In genomic region chr1:155158141-155158969, GRCm38 (mm10) we compare ENCODE assay signal across 8 mouse cellular contexts. TPM values are rescaled to one million over a fixed set of nuclear protein-coding genes. Genes with fewer than 3 reads are reported as not detected.
DNase-seq lines count a peak whose midpoint lies in the region; ATAC-seq and TF ChIP-seq lines count a peak whose summit lies in the region.

Gene Stx6 (plus strand): TSS chr1:155158715.

- peak; percentile 97 for DNase-seq in c-Kit-positive CD71-positive TER-119-positive erythroid progenitor cells, embryonic 14.5 days (ENCODE audit: low spot score)
- peak; percentile 98 to 99 for DNase-seq in heart, postnatal 10 days
- DNase-seq in large intestine, adult 2 months (ENCODE audit: low read depth, low spot score), result peak; percentile 87
- DNase-seq in liver, postnatal 0 days, result peak; percentile 99
- peak; percentile 100 for DNase-seq in testis, postnatal 10 days (ENCODE audit: low spot score)

- peaks cover 26% of the 10 kb centered on the region for H3K4me1 ChIP-seq in E14TG2a.4 (replicated peaks; ENCODE audit: low read depth, low read length)
- H3K4me1 ChIP-seq in forebrain, embryonic 13.5 days, result peaks cover 20% of the 10 kb centered on the region
- peaks cover 4% of the 10 kb centered on the region for H3K4me1 ChIP-seq in liver, postnatal 0 days (ENCODE audit: insufficient read depth)
- H3K4me1 ChIP-seq in neural tube, embryonic 14.5 days (ENCODE audit: control insufficient read depth, insufficient read depth, low read length), result peaks cover 6% of the 10 kb centered on the region; the same call in 1 of the 2 replicates

- peaks cover 4% of the 10 kb centered on the region; the same call in 1 of the 2 replicates for H3K27me3 ChIP-seq in E14TG2a.4 (ENCODE audit: insufficient read depth, low read length)
- H3K27me3 ChIP-seq in forebrain, embryonic 13.5 days, result no peaks in the 10 kb centered on the region
- H3K27me3 ChIP-seq in liver, postnatal 0 days (ENCODE audit: insufficient read depth, low read length), result no peaks in the 10 kb centered on the region
- no peaks in the 10 kb centered on the region for H3K27me3 ChIP-seq in neural tube, embryonic 14.5 days (ENCODE audit: control insufficient read depth, insufficient read depth, low read length)

- WGBS in forebrain, embryonic 13.5 days, result 4% methylated on average over 27 of the region's 48 CpGs
- WGBS in large intestine, adult 2 months, result under 1% methylated on average over 48 of the region's 48 CpGs
- 4% methylated on average over 47 of the region's 48 CpGs for WGBS in liver, postnatal 0 days (ENCODE audit: insufficient replicate concordance)
- WGBS in neural tube, embryonic 14.5 days, result 2% methylated on average over 47 of the region's 48 CpGs

- no peaks in the 10 kb centered on the region for H3K9me3 ChIP-seq in E14TG2a.4 (ENCODE audit: low read length)
- H3K9me3 ChIP-seq in forebrain, embryonic 13.5 days (replicated peaks), result no peaks in the 10 kb centered on the region
- no peaks in the 10 kb centered on the region for H3K9me3 ChIP-seq in liver, postnatal 0 days (ENCODE audit: low read length)
- no peaks in the 10 kb centered on the region for H3K9me3 ChIP-seq in neural tube, embryonic 14.5 days (ENCODE audit: control insufficient read depth, low read length)

- peak within 1 kb of the TSS; percentile 92 for H3K9ac ChIP-seq in forebrain, embryonic 13.5 days
- H3K9ac ChIP-seq in liver, postnatal 0 days (replicated peaks), result peak within 1 kb of the TSS; percentile 94
- H3K9ac ChIP-seq in neural tube, embryonic 14.5 days (replicated peaks; ENCODE audit: low read depth, low read length), result peak within 1 kb of the TSS; percentile 79

- H3K36me3 ChIP-seq in E14TG2a.4 (ENCODE audit: insufficient read depth, low read length), result no peaks in the 10 kb centered on the region
- no peaks in the 10 kb centered on the region for H3K36me3 ChIP-seq in forebrain, embryonic 13.5 days (ENCODE audit: poor library complexity, severe bottlenecking)
- no peaks in the 10 kb centered on the region for H3K36me3 ChIP-seq in liver, postnatal 0 days (replicated peaks; ENCODE audit: insufficient read depth, low read length)
- no peaks in the 10 kb centered on the region for H3K36me3 ChIP-seq in neural tube, embryonic 14.5 days (ENCODE audit: control insufficient read depth, insufficient read depth, low read length)

- TF ChIP-seq CTCF in E14TG2a.4 (conservative IDR thresholded peaks at IDR 0.05; ENCODE audit: low read length), result no peak
- TF ChIP-seq CTCF in liver, postnatal 0 days (IDR thresholded peaks at IDR 0.05; ENCODE audit: low read depth), result no peak

- H3K27ac ChIP-seq in forebrain, embryonic 13.5 days, result peak within 1 kb of the TSS; percentile 85
- peak within 1 kb of the TSS; percentile 72 for H3K27ac ChIP-seq in liver, postnatal 0 days (ENCODE audit: low read depth)
- H3K27ac ChIP-seq in neural tube, embryonic 14.5 days (ENCODE audit: low read depth, low read length), result peak within 1 kb of the TSS; percentile 90

- ATAC-seq in forebrain, embryonic 13.5 days, result peak; percentile 99
- ATAC-seq in liver, postnatal 0 days, result peak; percentile 100
- ATAC-seq in neural tube, embryonic 14.5 days (ENCODE audit: low read depth), result peak; percentile 98

- TF ChIP-seq EP300 in liver, postnatal 0 days (IDR thresholded peaks at IDR 0.05; ENCODE audit: low read depth), result no peak

- intact Hi-C loops in heart, postnatal 10 days (cut with DNase I), result loop anchor here (2.0 kb wide), 1 partner anchor 60 kb away; the partner anchor contains the start of gene Ier5

- H3K4me2 ChIP-seq in forebrain, embryonic 13.5 days, result peak within 1 kb of the TSS; percentile 74
- peak within 1 kb of the TSS; percentile 83 for H3K4me2 ChIP-seq in liver, postnatal 0 days (ENCODE audit: low read depth, low read length)
- peak within 1 kb of the TSS; percentile 54 for H3K4me2 ChIP-seq in neural tube, embryonic 14.5 days (ENCODE audit: low read depth, low read length)

- peak within 1 kb of the TSS; percentile 99 for H3K4me3 ChIP-seq in E14TG2a.4 (replicated peaks; ENCODE audit: low read length)
- peak within 1 kb of the TSS; percentile 82 for H3K4me3 ChIP-seq in forebrain, embryonic 13.5 days
- peak within 1 kb of the TSS; percentile 97 for H3K4me3 ChIP-seq in liver, postnatal 0 days (ENCODE audit: low read depth, low read length)
- H3K4me3 ChIP-seq in neural tube, embryonic 14.5 days (ENCODE audit: low read depth, low read length), result peak within 1 kb of the TSS; percentile 87

RNA-seq across cellular contexts. Expression of gene Stx6, which starts in this region (rescaled TPM):
- 114 and 115 TPM in 2 replicates for polyA plus RNA-seq in forebrain, embryonic 13.5 days (2015; fragmentation: Nextera tagmentation; extraction: Ambion mirVana)
- 10 to 100 TPM; 46.2 to 50.5 TPM for total RNA-seq in heart, postnatal 10 days (2021)
- 20.4 and 27.0 TPM in 2 replicates for polyA plus RNA-seq in large intestine, adult 2 months (2012; rRNA removed)
- 6.0 and 8.5 TPM in 2 replicates for polyA plus RNA-seq in liver, postnatal 0 days (2015; fragmentation: Nextera tagmentation; extraction: Ambion mirVana)
- 116 and 121 TPM in 2 replicates for polyA plus RNA-seq in neural tube, embryonic 14.5 days (2014; fragmentation: Nextera tagmentation; extraction: Ambion mirVana)

Comparison
In these comparisons a context has a peak if more than half of its experiments do, and no peak if none do; other contexts are left out.
1. Peak in every context shown above with its lines: DNase-seq, ATAC-seq, H3K4me3 ChIP-seq and H3K27ac ChIP-seq.